Mouse (Mus musculus) CD4-positive, CD25-positive, alpha-beta regulatory T cell (primary cell): ENCODE data around the gene Aqp6. TPM values are rescaled to one million over a fixed set of nuclear protein-coding genes. Genes with fewer than 3 reads are reported as not detected.

Experiments
- polyA plus RNA-seq: library from polyadenylated mRNA; unstranded; fragments of 100-300 nt; shearing (Covaris generic); gene quantifications from one replicate; pipeline ENCODE4 v1.2.1, GENCODE M21; 2017

Aqp6 gene
- polyA plus RNA-seq: not detected

GRCm38 (mm10) chr15:99600986-99601822, at the start of gene Aqp6:
TSS of gene Aqp6 (plus strand) at chr15:99601400.

GRCm38 (mm10) chr15:99578802-99579485, 22.3 kb upstream of the Aqp6 start, which contains the start of gene Aqp2:
TSS of gene Aqp2 (plus strand) at chr15:99579055.

GRCm38 (mm10) chr15:99590429-99591084, 10.6 kb upstream of the Aqp6 start, which contains the start of gene Aqp5:
TSS of gene Aqp5 (plus strand) at chr15:99590782.

GRCm38 (mm10) chr15:99651163-99651872, 50.1 kb downstream of the Aqp6 start, which contains the start of gene Racgap1:
TSS of gene Racgap1 (minus strand) at chr15:99651656.

Other genes starting within 250 kb of the Aqp6 start
- gene Fmnl3, start 230.9 kb upstream of the Aqp6 start, polyA plus RNA-seq: 88.8 TPM
- 178 TPM for gene Tmbim6, start 208.5 kb upstream of the Aqp6 start, polyA plus RNA-seq
- 16.1 TPM for gene Nckap5l, start 143.7 kb upstream of the Aqp6 start, polyA plus RNA-seq
- 30.7 TPM for gene Bcdin3d, start 126.7 kb upstream of the Aqp6 start, polyA plus RNA-seq
- gene Faim2, start 73.2 kb upstream of the Aqp6 start, polyA plus RNA-seq: 0.13 TPM
- not detected for gene Aqp2, start 22.3 kb upstream of the Aqp6 start, polyA plus RNA-seq
- not detected for gene Aqp5, start 10.6 kb upstream of the Aqp6 start, polyA plus RNA-seq
- 21.3 TPM for gene Racgap1, start 50.3 kb downstream of the Aqp6 start, polyA plus RNA-seq
- gene Asic1, start 69.0 kb downstream of the Aqp6 start, polyA plus RNA-seq: 1.0 TPM
- 36.9 TPM for gene Smarcd1, start 100.7 kb downstream of the Aqp6 start, polyA plus RNA-seq
- not detected for gene Gm17349, start 104.1 kb downstream of the Aqp6 start, polyA plus RNA-seq
- gene Gpd1, start 116.1 kb downstream of the Aqp6 start, polyA plus RNA-seq: 0.06 TPM
- 162 TPM for gene Cox14, start 124.2 kb downstream of the Aqp6 start, polyA plus RNA-seq
- gene Cers5, start 171.5 kb downstream of the Aqp6 start, polyA plus RNA-seq: 85.7 TPM